Mouse (Mus musculus) kidney, adult 2 months (tissue): ENCODE results near the gene Isg15. TPM values are rescaled to one million over a fixed set of nuclear protein-coding genes. Genes with fewer than 3 reads are reported as not detected.
A peak's percentile ranks its signal among the peaks of the same experiment; 100 is the strongest.

Source experiments
- DNase-seq: peaks from one replicate; pipeline ENCODE4 v3.0.0; 2021
- H3K27ac ChIP-seq: fragments of 200-500 bp; 2 replicates; pipeline ENCODE4 v1.5.1; 2012; ENCODE audit warnings: low read depth, low read length, control low read depth, inconsistent platforms; ENCODE audit not compliant: insufficient read depth
- H3K27me3 ChIP-seq: fragments of 200-500 bp; replicated peaks from 2 replicates; pipeline ENCODE4 v1.6.1; 2012; ENCODE audit warnings: mild to moderate bottlenecking, moderate library complexity, low read length, inconsistent platforms; ENCODE audit not compliant: control insufficient read depth, insufficient read depth
- H3K36me3 ChIP-seq: fragments of 200-500 bp; 2 replicates; pipeline ENCODE4 v1.6.1; 2012; ENCODE audit warnings: mild to moderate bottlenecking, moderate library complexity, low read length, inconsistent platforms; ENCODE audit not compliant: control insufficient read depth, insufficient read depth
- H3K4me1 ChIP-seq: fragments of 200-500 bp; 2 replicates; pipeline ENCODE4 v1.6.1; 2011; ENCODE audit warnings: low read length; ENCODE audit not compliant: control insufficient read depth, insufficient read depth
- H3K4me3 ChIP-seq: fragments of 200-500 bp; 2 replicates; pipeline ENCODE4 v1.5.1; 2011; ENCODE audit warnings: mild to moderate bottlenecking, low read depth, low read length, control low read depth; ENCODE audit not compliant: insufficient read depth
- CTCF ChIP-seq: fragments of 200-500 bp; conservative IDR thresholded peaks from 2 replicates; pipeline ENCODE4 v1.5.1; 2011; ENCODE audit warnings: low read depth, mild to moderate bottlenecking, control low read depth, low read length, moderate library complexity, mixed read lengths; ENCODE audit not compliant: insufficient read depth, insufficient read length
- POLR2A ChIP-seq: fragments of 200-500 bp; IDR thresholded peaks from one replicate; pipeline ENCODE4 v1.6.1; 2011; ENCODE audit warnings: low read depth, low read length, control low read depth
- WGBS: fragments of 180-500 bp; shearing (Covaris S2); methylation state at CpG from one replicate; pipeline ENCODE4 v1.1.7; 2018; 5-methylcytosine and 5-hydroxymethylcytosine counted together
- polyA plus RNA-seq: library from polyadenylated mRNA; depleted of rRNA; stranded (reverse); fragments of >200 nt; gene quantifications from 2 replicates; pipeline ENCODE4 v1.2.3, GENCODE M21; 2012

Isg15 gene
- polyA plus RNA-seq, 1 experiment: 17.8 TPM

DNA sequence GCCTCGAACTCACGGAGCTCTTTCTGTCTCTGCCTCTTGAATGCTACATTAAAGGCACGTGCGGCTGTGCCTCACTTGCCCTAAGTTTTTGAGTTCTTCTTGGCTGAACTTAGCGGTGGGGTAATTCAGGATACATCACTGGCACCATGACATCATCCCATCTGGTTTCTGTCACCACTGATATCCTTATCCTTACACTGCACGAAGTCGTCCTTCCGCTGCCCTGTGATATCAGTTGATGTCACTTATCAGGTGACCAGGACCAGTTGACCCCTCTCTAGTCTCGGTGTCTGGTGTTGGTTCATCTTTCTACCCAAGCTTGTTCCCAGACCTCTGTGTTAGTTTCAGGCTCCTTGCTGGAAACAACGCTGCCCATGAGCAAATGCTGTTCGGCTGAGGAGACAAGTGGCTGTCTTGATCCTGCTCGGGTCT lies 1.9 kb upstream of the Isg15 start:
- Histone ChIP-seq H3K27ac (peak overlapping the region; percentile 12; the same call in 1 of the 2 replicates), H3K36me3 (no peaks in the 10 kb centered on the region), H3K4me1 (0 out of 2 replicates have a peak, but pooled peaks cover 2% of the 10 kb centered on the region), H3K4me3 (peak overlapping the region; percentile 79), H3K27me3 (no peaks in the 10 kb centered on the region)
- TF ChIP-seq CTCF (no peak), POLR2A (no peak)
- WGBS: 47% methylated on average over 12 of the region's 12 CpGs
- DNase-seq: no peak

- no peak for TF ChIP-seq POLR2A
- 0 out of 2 replicates have a peak, but pooled peaks have one; percentile 5 for TF ChIP-seq CTCF
- WGBS: 2% methylated on average over 26 of the region's 26 CpGs
- DNase-seq: peak; percentile 95
- peaks cover 22% of the 10 kb centered on the region for H3K4me1 ChIP-seq
- no peaks in the 10 kb centered on the region for H3K27me3 ChIP-seq
- H3K4me3 ChIP-seq: peak overlapping the region; percentile 60
- H3K36me3 ChIP-seq: no peaks in the 10 kb centered on the region
- H3K27ac ChIP-seq: peak overlapping the region; percentile 58; the same call in 1 of the 2 replicates
Observed at GRCm38 (mm10) chr4:156197829-156198205, 2.8 kb downstream of the Isg15 start.

GRCm38 (mm10) chr4:156197131-156197828 lies 3.3 kb downstream of the Isg15 start, which contains the start of gene Agrn:
Gene Agrn, minus strand, starts transcription at chr4:156197488.
- 1% methylated on average over 65 of the region's 88 CpGs for WGBS
- H3K36me3 ChIP-seq: no peaks in the 10 kb centered on the region

DNA sequence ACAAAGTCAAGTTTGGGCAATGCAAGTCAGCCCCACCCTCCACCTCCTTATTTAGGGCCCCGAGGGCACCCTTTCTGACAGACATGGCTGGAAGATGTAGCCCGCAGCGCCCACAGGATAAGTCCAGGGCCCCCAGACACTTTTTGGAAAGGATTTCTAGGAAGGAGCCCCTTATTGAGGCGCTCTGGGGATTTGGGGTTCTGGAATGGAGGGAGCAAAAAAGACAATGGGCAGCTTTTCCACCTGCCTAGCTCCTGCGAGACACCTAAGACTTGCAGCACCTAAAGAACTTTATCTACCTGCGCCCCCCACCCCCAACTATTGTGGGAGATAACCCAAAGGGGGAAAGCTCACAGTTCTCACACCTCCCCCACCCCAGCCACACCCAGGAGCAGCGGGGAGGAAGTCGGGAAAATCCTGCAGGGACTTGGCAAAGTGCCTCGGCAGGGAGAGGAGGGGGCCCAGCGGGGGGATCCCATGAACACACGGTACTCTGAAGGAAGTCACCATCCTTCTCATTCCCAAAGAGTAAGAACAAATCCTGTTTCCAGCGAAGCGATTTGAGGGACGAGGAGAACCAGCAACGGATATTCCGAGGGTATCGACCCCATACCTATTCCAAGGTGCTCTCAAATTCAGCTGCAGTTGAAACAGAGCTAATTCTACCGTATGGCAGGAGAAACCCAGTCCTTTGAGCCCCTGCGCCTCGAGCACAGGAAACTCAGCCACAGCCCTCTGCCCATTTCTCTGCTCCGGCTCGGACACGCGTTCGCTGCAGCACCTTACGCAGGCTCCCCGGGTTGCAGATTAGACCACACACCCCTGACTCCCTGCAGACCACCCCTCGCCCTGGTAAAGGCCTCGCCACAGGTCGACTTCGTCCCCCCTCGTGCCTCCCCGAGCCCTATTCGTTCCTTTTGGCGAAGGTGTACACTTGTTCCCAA lies 4.4 kb downstream of the Isg15 start:
- Histone ChIP-seq H3K27me3 (no peaks in the 10 kb centered on the region), H3K4me1 (peaks cover 32% of the 10 kb centered on the region), H3K4me3 (peak overlapping the region; percentile 90), H3K27ac (peak overlapping the region; percentile 1; the same call in 1 of the 2 replicates), H3K36me3 (no peaks in the 10 kb centered on the region)
- TF ChIP-seq CTCF (no peak), POLR2A (no peak)
- 8% methylated on average over 35 of the region's 35 CpGs for WGBS
- DNase-seq: peak; percentile 69

More at GRCm38 (mm10) chr4:156197131-156197828, 3.3 kb downstream of the Isg15 start, which contains the start of gene Agrn:
- Histone ChIP-seq H3K4me1 (peaks cover 25% of the 10 kb centered on the region), H3K27me3 (no peaks in the 10 kb centered on the region), H3K27ac (peak within 1 kb of the TSS; percentile 58; the same call in 1 of the 2 replicates), H3K4me3 (peak within 1 kb of the TSS; percentile 90)
- peak; percentile 79 for DNase-seq
- TF ChIP-seq CTCF (no peak), POLR2A (no peak)

DNA sequence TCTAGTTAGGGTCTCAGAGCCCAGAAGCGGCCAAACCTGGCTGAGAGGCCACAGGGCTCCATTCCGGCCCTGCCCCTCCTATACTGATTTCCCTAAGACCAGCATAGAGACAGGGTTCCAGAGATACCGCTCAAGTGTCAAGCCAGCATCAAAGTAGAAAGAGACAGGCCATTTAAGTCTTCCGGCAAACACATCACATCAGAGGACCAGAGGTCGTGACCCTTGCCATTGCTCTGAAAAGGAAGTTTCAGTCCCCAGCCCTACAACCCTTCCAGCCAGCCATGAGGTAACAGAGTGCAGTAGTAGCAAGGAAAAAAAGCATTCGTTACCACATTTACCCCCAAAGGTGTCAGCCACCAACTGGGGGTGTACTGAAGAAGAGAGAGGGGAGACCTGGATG lies 6.3 kb downstream of the Isg15 start:
- no peak overlapping the region for H3K27ac ChIP-seq
- TF ChIP-seq POLR2A: no peak

DNA sequence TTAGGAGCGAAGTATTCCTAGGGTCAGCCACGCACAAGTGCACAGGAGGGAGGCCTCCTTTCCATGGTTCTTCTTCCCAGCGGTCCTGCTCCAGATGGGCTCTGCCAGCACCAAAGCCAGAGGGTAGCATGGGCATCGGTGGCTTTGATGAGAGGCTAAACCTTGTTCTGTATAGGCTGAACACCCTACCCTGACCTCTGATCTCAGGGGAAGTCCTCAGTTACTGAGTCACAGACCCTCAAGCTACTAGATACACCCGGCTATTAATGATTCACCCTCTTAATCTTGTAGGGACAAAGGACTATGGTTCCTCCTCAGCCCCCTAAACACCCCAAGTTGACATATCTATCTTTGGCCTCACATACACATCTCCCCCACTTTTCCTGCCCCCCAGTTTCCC lies 6.7 kb downstream of the Isg15 start:
- Histone ChIP-seq H3K4me1 (peaks cover 50% of the 10 kb centered on the region), H3K27me3 (no peaks in the 10 kb centered on the region), H3K4me3 (no peak overlapping the region), H3K36me3 (no peaks in the 10 kb centered on the region), H3K27ac (peak overlapping the region; percentile 64)
- 55% methylated on average over 5 of the region's 5 CpGs for WGBS
- no peak for TF ChIP-seq CTCF
- TF ChIP-seq POLR2A: no peak
- DNase-seq: peak; percentile 49

More for the DNA sequence above, 6.3 kb downstream of the Isg15 start:
- Histone ChIP-seq H3K4me3 (no peak overlapping the region), H3K27me3 (no peaks in the 10 kb centered on the region), H3K36me3 (no peaks in the 10 kb centered on the region), H3K4me1 (peaks cover 46% of the 10 kb centered on the region)
- 60% methylated on average over 6 of the region's 6 CpGs for WGBS
- DNase-seq: no peak
